Mouse (Mus musculus) embryo, embryonic 10.5 days (tissue): ENCODE data around the gene U2af1.
"Not testable (repeated sequence)": the region's sequence is repeated elsewhere in the genome, so short reads cannot be mapped to it uniquely, and the experiment has no call there.

Experiments used
- DNase-seq: peaks from one replicate; pipeline ENCODE4 v3.0.0-alpha.2; 2015; ENCODE audit warnings: low spot score

U2af1 gene

GRCm38 (mm10) chr17:31613086-31613755 is 45.5 kb downstream of the U2af1 start:
- no peak for DNase-seq

- DNase-seq: no peak
These were observed 48.8 kb downstream of the U2af1 start for GRCm38 (mm10) chr17:31609895-31610294.

GRCm38 (mm10) chr17:31609173-31609572 is 49.5 kb downstream of the U2af1 start:
- not testable (repeated sequence) for DNase-seq

- DNase-seq: no peak
These were observed 51.3 kb downstream of the U2af1 start for GRCm38 (mm10) chr17:31607256-31607951.

GRCm38 (mm10) chr17:31606424-31606823 is 52.3 kb downstream of the U2af1 start:
- no peak for DNase-seq

GRCm38 (mm10) chr17:31598593-31598992 is 60.1 kb downstream of the U2af1 start:
- no peak for DNase-seq

- DNase-seq: no peak
These were observed 60.7 kb downstream of the U2af1 start for GRCm38 (mm10) chr17:31597957-31598356.
